Mouse (Mus musculus): Measurements from ENCODE around the gene Sntb2.

DNA sequence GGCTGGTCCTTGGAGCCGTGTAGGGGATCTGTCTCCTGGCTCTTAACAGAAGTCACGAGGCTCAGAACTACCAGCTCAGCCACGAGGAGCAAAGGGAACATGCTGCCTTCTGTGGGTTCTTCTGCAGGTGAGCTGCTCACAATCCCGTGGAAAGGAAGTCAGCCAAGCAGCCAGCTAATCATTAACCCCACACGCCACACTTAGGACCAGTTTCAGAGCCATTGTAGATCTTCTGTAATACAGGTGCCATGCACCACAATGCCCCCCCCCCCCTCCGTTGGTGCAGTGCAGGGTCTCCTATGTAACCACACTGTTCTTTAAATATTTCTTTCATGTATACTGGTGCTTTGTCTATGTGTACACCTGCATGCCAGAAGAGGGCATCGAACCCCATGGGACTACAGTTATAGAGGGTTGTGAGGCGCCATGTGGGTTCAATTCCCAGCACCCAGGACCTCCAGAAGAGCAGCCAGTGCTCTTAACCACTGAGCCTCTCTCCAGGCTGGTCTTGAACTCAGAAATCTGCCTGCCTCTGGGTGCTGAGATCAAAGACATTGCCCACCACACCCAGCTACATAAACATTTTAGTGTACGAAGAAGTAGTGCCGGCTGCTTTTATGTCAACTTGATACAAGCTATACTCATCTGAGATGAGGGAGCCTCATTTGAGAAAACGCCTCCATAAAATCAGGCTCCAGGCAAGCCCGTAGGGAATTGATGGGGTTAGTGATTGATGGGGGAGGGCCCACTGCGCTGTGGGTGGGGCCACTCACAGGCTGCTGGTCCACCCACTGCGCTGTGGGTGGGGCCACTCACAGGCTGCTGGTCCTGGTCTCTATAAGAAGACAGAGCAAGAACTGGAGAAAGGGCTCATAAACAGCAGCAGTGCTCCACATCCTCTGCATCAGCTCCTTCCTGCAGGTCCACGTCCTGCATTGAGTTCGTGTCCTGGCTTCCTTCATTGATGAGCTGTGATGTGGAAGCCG is 130.3 kb downstream of the Sntb2 start, which contains the start of gene Tmed6:
- TF ChIP-seq CTCF (IDR thresholded peaks at IDR 0.05; ENCODE audit: low read depth) = no peak
- TF ChIP-seq EP300 (IDR thresholded peaks at IDR 0.05; ENCODE audit: low read depth) = no peak
